Mouse (Mus musculus) heart, postnatal 4 days (tissue): ENCODE results near the gene Tll1. TPM values are rescaled to one million over a fixed set of nuclear protein-coding genes. Genes with fewer than 3 reads are reported as not detected.
"Not testable (repeated sequence)": the region's sequence is repeated elsewhere in the genome, so short reads cannot be mapped to it uniquely, and the experiment has no call there.

Experiments used
- DNase-seq: peaks from one replicate; pipeline ENCODE4 v3.0.0; 2021
- total RNA-seq, 2 experiments: library from RNA; stranded (reverse); gene quantifications; 2 replicates each; pipeline ENCODE4 v1.2.3; 2021

Gene Tll1
- total RNA-seq, 2 experiments from 2014 or later, result 1.8 to 2.1 TPM

- DNase-seq, result no peak
Observed at GRCm38 (mm10) chr8:64057571-64057970, 148.5 kb downstream of the Tll1 start.

DNA sequence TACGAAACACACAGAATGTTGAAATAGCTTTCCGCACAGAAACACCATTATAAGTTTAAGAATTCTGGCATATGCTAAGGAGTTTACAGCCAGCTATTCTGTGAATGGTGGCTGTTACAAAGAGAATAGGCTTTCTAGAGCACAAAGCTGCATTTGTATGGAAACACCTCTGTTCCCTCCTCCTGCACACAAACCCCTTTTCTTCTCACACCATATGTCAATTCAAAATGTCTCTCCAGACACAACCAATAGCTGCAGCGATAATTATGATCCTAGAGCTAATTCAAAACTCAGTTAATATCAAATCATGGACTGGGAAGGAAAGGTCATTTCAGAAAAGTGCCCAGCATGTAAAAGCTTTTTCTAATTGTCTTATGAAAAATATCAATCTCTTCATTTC is 157.5 kb downstream of the Tll1 start:
- DNase-seq, result no peak

DNA sequence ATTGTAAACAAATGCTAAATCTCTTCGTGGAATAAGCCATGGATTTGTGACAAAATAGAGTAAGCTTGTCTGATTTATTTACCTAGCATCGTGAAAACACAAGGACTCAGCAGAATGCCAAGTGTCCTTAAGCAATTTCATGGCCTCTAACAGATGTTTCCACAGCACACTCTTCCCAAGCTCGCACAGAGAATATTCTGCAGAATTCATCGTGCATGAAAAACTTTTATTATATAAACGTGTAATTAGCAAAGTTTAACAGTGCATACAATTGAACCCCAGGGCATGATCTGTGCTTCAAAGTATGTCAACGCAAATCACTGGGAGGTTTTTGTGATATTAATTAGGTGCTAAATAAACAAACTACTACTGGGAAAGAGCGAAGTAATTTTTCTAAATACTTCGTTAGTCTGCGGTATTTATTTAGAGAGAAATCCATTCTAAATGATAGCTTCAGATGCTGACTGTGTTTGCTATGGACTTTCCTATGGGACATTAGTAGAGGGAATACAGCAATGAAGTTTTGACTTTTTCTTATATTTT is 158.0 kb downstream of the Tll1 start:
- DNase-seq, result no peak

DNA sequence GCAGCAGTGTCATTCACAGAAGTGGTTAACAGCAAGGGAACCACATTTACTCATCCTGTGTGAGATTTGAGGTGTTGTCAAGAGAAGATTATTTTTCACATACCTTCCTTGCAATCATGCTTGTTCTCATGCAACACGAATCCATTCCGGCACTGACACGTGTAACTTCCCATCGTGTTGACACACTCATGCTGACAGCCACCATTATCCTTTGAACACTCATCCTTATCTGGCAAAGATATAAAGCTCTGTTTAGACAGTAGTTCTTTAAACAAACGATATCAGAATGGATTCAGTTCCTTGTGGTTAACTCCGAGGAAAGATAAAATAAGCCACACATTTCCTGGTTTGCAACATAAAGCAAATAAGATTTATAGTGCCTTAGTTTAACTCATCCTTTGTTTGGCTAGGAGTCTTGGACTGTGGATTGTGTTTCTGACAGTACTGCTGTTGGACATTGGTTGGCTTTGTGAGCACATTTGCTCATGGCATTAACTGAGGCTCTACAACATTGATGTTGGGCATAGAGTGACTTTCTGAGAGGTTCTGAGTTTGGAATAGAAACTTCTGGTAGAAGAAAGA is 164.7 kb downstream of the Tll1 start:
- no peak for DNase-seq

DNA sequence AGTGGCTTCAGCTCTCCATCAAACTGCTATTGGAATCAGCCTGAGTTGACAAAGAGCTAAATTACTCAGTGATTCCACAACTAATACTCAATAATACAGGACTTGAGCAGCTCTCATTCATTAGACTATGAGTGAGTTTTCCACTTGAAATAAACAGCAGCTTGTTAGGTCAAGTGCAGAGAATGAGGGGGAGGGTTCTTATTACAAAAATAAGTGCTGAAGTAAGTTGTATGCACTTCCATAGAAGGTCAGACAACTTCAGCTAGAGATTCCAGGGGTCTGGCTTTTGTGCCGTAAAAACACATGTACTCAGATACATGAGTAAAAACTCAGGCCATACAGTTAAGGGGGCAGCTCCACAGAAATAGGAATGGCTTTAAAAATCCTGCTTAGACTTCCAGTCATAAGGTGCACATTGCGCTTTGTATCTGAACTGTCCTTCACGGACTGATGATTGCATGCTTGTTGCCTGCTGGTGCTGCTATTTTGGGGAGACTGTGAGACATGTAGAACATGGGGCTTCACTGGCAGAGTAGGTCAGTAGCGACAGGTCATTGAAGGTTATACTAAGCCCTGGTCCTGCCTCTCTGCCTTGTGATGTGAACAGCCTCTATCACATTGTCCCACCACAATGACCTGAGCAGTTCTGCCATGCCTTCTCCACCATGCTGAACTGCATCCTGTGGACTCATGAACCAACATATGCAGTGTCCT is 175.2 kb downstream of the Tll1 start:
- DNase-seq, result peak; percentile 11

DNA sequence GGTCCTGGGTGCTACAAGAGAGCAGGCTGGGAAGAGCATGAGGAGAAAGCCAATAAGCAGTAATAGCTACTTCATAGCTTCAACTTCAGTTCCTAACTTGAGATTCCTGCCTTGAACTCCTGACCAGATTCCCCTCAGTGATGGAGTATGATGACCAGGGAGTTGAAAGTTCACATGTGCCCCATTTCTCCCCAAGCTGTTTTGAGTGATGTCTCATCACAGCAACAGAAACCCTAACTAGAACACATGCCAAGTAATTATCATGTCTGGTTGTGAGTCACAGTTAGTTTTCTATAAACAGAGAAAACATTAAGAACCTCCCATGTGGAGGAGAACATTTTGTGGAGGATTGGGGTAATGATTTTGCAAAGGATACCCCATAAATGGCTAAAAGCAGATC is 176.0 kb downstream of the Tll1 start:
- DNase-seq, result no peak

- DNase-seq, result no peak
Observed at GRCm38 (mm10) chr8:64029525-64029924, 176.5 kb downstream of the Tll1 start.

DNA sequence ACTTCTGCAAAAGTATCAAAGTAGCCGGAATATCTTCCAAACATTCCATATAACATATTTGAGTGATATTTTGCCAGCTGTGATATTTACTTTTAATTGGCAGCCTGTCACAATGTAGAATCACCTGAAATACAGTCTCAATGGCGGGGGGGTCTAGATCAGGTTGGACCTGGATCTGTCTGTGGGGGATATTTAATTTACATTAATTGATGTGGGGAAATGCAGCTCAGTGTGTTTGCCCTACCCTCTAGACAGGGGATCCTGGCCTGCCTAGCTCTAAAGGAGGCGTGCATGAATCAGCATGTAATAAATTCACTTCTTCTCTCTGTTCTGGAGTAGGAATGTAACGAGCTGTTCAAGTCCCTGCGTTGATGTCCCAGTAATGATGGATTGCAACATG is 181.7 kb downstream of the Tll1 start:
- DNase-seq, result no peak

DNA sequence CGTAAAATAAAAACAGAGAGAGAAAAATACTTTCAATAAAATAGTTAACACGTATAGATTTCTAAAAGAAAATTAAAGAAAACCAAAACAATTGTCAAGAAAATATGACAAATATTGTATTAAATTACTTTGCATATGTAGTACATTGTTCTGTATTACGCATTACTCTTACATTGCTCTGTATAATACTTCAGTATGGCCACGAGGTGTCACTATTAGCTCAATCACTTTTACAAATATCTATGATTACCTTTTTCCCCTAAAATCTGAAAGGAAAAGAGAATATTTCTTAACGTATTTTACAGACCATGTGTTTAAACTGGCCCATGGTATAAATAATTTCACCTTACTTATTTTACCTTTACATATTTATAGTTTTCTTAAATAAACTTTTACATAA is 182.5 kb downstream of the Tll1 start:
- no peak for DNase-seq

- DNase-seq, result no peak
Observed at GRCm38 (mm10) chr8:64023027-64023426, 183.0 kb downstream of the Tll1 start.

DNA sequence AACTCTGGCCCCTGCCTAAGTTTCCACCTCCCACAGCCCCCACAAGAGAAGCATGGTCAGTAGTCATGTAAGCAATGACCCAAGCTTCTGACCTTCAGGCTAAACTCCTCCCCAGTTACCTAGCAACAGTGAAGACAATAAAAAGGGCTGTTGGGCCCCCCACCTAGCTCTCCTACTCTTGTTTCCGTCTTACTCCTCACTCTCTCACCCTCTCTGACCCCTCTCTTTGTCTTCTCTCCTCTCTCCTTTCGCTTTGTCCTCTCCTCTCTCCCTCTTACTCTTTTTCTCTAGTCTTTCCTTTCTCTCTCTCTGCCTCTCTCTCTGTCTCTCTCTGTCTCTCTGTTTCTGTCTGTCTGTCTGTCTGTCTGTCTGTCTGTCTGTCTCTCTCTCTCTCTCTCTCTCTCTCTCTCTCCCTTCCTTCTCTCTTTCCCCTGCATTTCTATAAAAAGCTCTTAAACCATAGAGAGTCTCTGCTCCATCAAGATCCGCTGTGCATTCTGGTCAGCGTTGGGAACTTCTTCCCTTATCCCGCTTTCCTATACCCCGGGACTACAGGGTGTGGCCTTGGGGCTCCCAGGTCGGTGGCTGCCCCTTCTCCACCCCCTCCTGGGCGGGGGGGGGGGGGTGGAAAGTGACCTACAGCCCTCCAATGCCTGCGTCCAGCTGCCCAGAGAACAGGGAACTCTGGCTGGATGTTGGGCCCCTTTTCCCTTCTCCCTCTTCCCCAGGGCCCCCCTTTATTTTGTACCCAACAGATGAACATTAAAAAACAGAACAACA is 235.3 kb downstream of the Tll1 start:
- not testable (repeated sequence) for DNase-seq
